8 mouse cellular contexts compared by ENCODE assay signal in genomic region chr3:87165291-87165881, GRCm38 (mm10). TPM values are rescaled to one million over a fixed set of nuclear protein-coding genes. Genes with fewer than 3 reads are reported as not detected.
DNase-seq lines count a peak whose midpoint lies in the region; ATAC-seq and TF ChIP-seq lines count a peak whose summit lies in the region.

No protein-coding gene starts in this region.

- peaks cover 3% of the 10 kb centered on the region; the same call in 1 of the 2 replicates for H3K36me3 ChIP-seq in kidney, embryonic 16.5 days (ENCODE audit: insufficient read depth, low read length)
- H3K36me3 ChIP-seq in embryonic facial prominence, embryonic 13.5 days: peaks cover 28% of the 10 kb centered on the region
- no peaks in the 10 kb centered on the region for H3K36me3 ChIP-seq in intestine, embryonic 15.5 days
- H3K36me3 ChIP-seq in neural tube, embryonic 14.5 days (ENCODE audit: control insufficient read depth, insufficient read depth, low read length): no peaks in the 10 kb centered on the region

- peak; percentile 72 for ATAC-seq in kidney, embryonic 16.5 days (ENCODE audit: low FRiP score, low TSS enrichment)
- ATAC-seq in embryonic facial prominence, embryonic 13.5 days (ENCODE audit: insufficient number of reproducible peaks, insufficient read depth, low FRiP score, low TSS enrichment, low read depth): no peak
- peak; percentile 49 for ATAC-seq in intestine, embryonic 15.5 days
- no peak for ATAC-seq in neural tube, embryonic 14.5 days (ENCODE audit: low read depth)

- peaks cover 79% of the 10 kb centered on the region for H3K4me1 ChIP-seq in kidney, embryonic 16.5 days (ENCODE audit: insufficient read depth, low read length)
- H3K4me1 ChIP-seq in embryonic facial prominence, embryonic 13.5 days: peaks cover 93% of the 10 kb centered on the region
- peaks cover 49% of the 10 kb centered on the region for H3K4me1 ChIP-seq in intestine, embryonic 15.5 days (replicated peaks)
- peaks cover 64% of the 10 kb centered on the region for H3K4me1 ChIP-seq in neural tube, embryonic 14.5 days (ENCODE audit: control insufficient read depth, insufficient read depth, low read length)

- H3K9ac ChIP-seq in kidney, embryonic 16.5 days (replicated peaks; ENCODE audit: low read length): peak overlapping the region; percentile 47
- peak overlapping the region; percentile 44; the same call in 1 of the 2 replicates for H3K9ac ChIP-seq in embryonic facial prominence, embryonic 13.5 days
- peak overlapping the region; percentile 36; the same call in 1 of the 2 replicates for H3K9ac ChIP-seq in intestine, embryonic 15.5 days
- H3K9ac ChIP-seq in neural tube, embryonic 14.5 days (replicated peaks; ENCODE audit: low read depth, low read length): 0 out of 2 replicates have a peak overlapping the region, but pooled peaks have one; percentile 4

- no peaks in the 10 kb centered on the region for H3K9me3 ChIP-seq in kidney, embryonic 16.5 days (ENCODE audit: low read length)
- no peaks in the 10 kb centered on the region for H3K9me3 ChIP-seq in embryonic facial prominence, embryonic 13.5 days
- no peaks in the 10 kb centered on the region for H3K9me3 ChIP-seq in intestine, embryonic 15.5 days
- no peaks in the 10 kb centered on the region for H3K9me3 ChIP-seq in neural tube, embryonic 14.5 days (ENCODE audit: control insufficient read depth, low read length)

- H3K27me3 ChIP-seq in kidney, embryonic 16.5 days (ENCODE audit: insufficient read depth, low read length): no peaks in the 10 kb centered on the region
- no peaks in the 10 kb centered on the region for H3K27me3 ChIP-seq in embryonic facial prominence, embryonic 13.5 days
- no peaks in the 10 kb centered on the region for H3K27me3 ChIP-seq in intestine, embryonic 15.5 days (replicated peaks)
- H3K27me3 ChIP-seq in neural tube, embryonic 14.5 days (ENCODE audit: control insufficient read depth, insufficient read depth, low read length): no peaks in the 10 kb centered on the region

- no peak for TF ChIP-seq CTCF in layer of hippocampus, adult 2 months (conservative IDR thresholded peaks at IDR 0.05)

- H3K4me3 ChIP-seq in kidney, embryonic 16.5 days (ENCODE audit: low read length): no peak overlapping the region; the same call in 1 of the 2 replicates
- 0 out of 2 replicates have a peak overlapping the region, but pooled peaks have one; percentile 12 for H3K4me3 ChIP-seq in embryonic facial prominence, embryonic 13.5 days
- H3K4me3 ChIP-seq in intestine, embryonic 15.5 days (replicated peaks): no peak overlapping the region
- H3K4me3 ChIP-seq in neural tube, embryonic 14.5 days (ENCODE audit: low read depth, low read length): no peak overlapping the region
- no peak overlapping the region for H3K4me3 ChIP-seq in layer of hippocampus, adult 2 months

- H3K27ac ChIP-seq in kidney, embryonic 16.5 days (ENCODE audit: low read length): peak overlapping the region; percentile 90
- peak overlapping the region; percentile 81 for H3K27ac ChIP-seq in embryonic facial prominence, embryonic 13.5 days
- peak overlapping the region; percentile 75 for H3K27ac ChIP-seq in intestine, embryonic 15.5 days
- H3K27ac ChIP-seq in neural tube, embryonic 14.5 days (ENCODE audit: low read depth, low read length): peak overlapping the region; percentile 70
- H3K27ac ChIP-seq in layer of hippocampus, adult 2 months: no peak overlapping the region

- 24% methylated on average over 8 of the region's 8 CpGs for WGBS in kidney, embryonic 16.5 days
- 19% methylated on average over 8 of the region's 8 CpGs for WGBS in embryonic facial prominence, embryonic 13.5 days
- WGBS in intestine, embryonic 15.5 days: 33% methylated on average over 8 of the region's 8 CpGs
- WGBS in neural tube, embryonic 14.5 days: 21% methylated on average over 8 of the region's 8 CpGs

- peak overlapping the region; percentile 28 for H3K4me2 ChIP-seq in kidney, embryonic 16.5 days (replicated peaks; ENCODE audit: low read depth, low read length)
- peak overlapping the region; percentile 39 for H3K4me2 ChIP-seq in embryonic facial prominence, embryonic 13.5 days
- peak overlapping the region; percentile 41 for H3K4me2 ChIP-seq in intestine, embryonic 15.5 days (replicated peaks)
- H3K4me2 ChIP-seq in neural tube, embryonic 14.5 days (ENCODE audit: low read depth, low read length): peak overlapping the region; percentile 14; the same call in 1 of the 2 replicates

- no peak for DNase-seq in kidney, adult 8-10 months
- DNase-seq in left cerebral cortex, adult 9 months (ENCODE audit: low spot score in 2 of 2): no peak
- no peak for DNase-seq in layer of hippocampus, adult 2 months (ENCODE audit: low spot score in 2 of 2)
- DNase-seq in thymus, postnatal 0 days (ENCODE audit: low spot score): no peak

RNA-seq across cellular contexts. Expression of gene Kirrel, which starts 9.2 kb away (rescaled TPM):
- 16.4 and 18.6 TPM in 2 replicates for polyA plus RNA-seq in kidney, embryonic 16.5 days (2015; fragmentation: Nextera tagmentation; extraction: Ambion mirVana)
- 20.4 and 21.9 TPM in 2 replicates for polyA plus RNA-seq in embryonic facial prominence, embryonic 13.5 days (2015; fragmentation: Nextera tagmentation; extraction: Ambion mirVana)
- polyA plus RNA-seq in intestine, embryonic 15.5 days (2015; fragmentation: Nextera tagmentation; extraction: Ambion mirVana): 11.0 and 11.8 TPM in 2 replicates
- 3.9 and 4.9 TPM in 2 replicates for polyA plus RNA-seq in neural tube, embryonic 14.5 days (2014; fragmentation: Nextera tagmentation; extraction: Ambion mirVana)
- total RNA-seq in layer of hippocampus, adult 2 months (2021): 1 to 10 TPM; 3.0 to 3.4 TPM
- 1.2 and 1.3 TPM in 2 replicates for polyA plus RNA-seq in thymus, postnatal 0 days (2015; fragmentation: Nextera tagmentation; extraction: Ambion mirVana)

Comparison
In these comparisons a context has a peak if more than half of its experiments do, and no peak if none do; other contexts are left out.
1. ATAC-seq: peak in kidney, embryonic 16.5 days (single experiment) and intestine, embryonic 15.5 days (single experiment); none in embryonic facial prominence, embryonic 13.5 days (single experiment) and neural tube, embryonic 14.5 days (single experiment).
2. Peak in every context shown above with its lines, with median percentiles within 50 percentile points of each other: H3K4me2 ChIP-seq and H3K9ac ChIP-seq.